Mouse (Mus musculus): ENCODE measurements around the gene Ankrd45.
"Not testable (repeated sequence)": the region's sequence is repeated elsewhere in the genome, so short reads cannot be mapped to it uniquely, and the experiment has no call there.

Gene Ankrd45

DNA sequence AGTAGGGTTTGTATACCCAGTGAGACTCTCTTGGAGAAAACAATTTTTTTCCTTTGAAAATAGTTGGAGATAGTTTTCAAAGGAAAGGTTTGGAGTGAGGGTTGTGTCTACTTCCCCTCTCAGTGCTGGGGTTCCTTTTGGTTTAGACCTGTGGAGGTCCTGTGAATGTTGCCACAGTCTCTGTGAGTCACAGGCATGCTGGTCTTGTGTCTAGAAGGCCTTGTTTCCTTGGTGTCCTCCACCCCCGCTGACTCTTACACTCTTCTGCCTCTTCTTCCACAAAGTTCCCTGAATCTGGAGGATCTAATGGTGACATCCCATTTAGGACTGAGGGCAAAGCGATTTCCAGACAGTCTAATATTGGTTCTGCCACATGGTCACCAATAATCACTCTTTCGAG, 42.9 kb downstream of the Ankrd45 start:
- no peak for DNase-seq (ENCODE audit: low spot score in 2 of 2)

DNA sequence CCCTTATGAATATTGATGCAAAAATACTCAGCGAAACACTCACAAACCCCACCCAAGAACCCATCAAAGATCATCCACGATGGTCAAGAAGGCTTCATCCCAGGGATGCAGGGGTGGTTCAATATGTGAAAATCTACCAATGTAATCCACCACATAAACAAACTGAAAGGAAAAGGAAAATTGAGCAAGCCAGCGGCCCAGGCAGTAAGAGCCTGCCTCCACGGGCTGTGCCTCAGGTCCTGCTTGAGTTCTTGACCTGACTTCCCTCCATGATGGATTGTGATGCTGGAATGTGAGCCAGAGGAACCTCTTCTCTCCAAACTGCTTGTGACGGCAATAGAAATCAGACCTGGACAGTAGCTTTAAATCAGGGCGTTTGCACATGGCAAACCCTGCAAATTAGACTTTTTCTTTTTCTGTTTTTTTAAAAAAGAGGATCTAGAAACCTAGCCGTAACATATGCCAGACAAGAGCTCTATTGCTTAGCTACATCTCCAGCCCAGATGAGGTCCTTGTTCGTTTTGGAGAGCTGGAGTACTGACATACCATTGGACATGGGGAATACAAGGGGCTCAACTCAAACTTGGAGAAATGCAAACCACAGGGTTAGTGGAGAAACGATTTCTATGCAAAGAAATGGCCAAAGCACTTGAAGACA, 47.9 kb downstream of the Ankrd45 start:
- DNase-seq (ENCODE audit: low spot score in 2 of 2) = no peak

DNA sequence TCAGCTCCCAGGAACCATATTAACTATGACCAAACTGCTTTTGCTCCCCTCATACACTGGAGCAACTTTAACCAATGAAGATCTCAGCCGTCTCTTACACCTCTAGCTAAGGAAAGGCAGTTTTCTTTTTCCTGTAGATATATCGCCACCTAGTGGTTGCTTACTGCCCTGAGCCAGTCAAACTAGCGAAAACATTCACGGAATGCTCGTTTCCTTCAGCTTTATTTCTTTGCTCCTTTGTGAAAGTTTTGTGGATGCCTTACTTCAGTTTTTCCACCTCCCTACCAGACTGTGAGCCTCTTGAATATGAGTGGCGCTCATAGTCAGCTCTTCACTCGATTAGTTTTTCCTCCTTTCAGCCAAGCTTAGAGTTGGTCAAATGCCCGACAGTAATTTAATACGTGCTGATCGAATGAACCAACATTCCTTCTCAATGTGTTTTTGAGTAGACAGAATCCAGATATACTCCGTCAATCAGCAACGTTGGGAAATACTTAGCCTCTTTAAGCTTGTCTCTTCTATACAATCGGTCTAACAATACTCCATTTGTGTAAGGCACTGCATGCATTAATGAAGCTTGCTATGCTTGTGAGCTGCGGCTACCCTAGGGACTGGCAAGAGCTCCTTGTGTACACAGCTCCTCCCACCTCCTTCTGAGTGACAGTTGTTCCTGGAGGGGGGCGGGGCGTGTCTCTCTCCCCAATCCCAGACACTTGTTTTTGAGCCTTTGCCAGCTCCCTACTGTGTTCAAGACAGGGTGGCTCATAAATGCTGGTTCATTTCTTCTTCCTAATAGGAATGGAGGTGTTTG, 53.3 kb downstream of the Ankrd45 start:
- peak; percentile 60 to 81 for DNase-seq (ENCODE audit: low spot score in 2 of 2)

DNA sequence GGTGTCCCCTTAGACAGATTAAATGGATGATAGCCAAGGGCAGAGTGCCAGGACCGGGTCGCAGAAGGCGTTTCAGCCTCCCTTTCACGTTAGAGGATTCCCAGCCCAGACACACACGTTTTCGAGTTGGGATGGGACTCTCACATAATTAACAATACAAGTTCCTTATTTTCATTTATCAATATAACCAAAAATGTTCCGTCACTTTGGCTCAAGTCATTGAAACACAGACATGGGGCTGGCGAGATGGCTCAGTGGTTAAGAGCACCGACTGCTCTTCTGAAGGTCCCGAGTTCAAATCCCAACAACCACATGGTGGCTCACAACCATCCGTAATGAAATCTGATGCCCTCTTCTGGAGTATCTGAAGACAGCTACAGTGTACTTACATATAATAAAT, 53.9 kb downstream of the Ankrd45 start:
- not testable (repeated sequence) for DNase-seq (ENCODE audit: low spot score in 2 of 2)

DNA sequence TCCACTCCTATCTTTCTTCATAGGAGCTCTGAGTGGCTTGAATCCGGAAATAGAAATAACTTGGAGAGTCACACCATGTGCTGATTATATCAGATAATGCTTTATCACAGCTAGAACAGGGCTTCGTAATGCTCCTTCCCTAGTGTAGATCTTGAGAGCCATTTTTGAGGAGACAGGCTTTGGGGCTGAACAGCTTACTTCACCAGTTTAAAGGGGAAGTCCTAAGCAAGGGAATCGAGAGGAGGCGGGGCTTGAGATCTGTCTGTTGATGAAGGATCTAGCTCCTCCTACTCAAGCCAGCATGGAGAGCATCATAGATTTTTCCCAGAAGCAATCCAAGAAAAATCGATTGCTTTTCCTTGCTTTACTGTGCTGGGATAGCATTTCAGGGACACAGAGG, 57.4 kb downstream of the Ankrd45 start:
- DNase-seq (ENCODE audit: low spot score in 2 of 2) = no peak

DNA sequence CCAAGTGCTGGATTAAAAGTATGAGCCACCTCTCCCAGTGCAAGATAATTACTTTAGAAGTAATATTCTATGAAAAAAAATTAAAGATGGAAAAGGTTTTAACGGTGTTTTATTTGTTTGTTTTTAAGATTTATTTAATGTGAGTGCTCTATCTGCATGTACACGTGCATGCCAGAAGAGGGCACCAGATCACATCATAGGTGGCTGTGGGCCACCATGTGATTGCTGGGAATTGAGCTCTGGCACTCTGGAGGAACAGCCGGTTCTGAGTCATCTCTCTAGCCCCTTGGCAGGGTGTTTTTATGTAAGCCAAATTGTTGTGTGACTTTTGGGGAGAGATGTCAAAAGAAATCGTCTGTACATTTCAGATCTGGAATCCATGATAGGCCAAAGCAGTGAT, 72.0 kb downstream of the Ankrd45 start:
- no peak for DNase-seq (ENCODE audit: low spot score in 2 of 2)

DNA sequence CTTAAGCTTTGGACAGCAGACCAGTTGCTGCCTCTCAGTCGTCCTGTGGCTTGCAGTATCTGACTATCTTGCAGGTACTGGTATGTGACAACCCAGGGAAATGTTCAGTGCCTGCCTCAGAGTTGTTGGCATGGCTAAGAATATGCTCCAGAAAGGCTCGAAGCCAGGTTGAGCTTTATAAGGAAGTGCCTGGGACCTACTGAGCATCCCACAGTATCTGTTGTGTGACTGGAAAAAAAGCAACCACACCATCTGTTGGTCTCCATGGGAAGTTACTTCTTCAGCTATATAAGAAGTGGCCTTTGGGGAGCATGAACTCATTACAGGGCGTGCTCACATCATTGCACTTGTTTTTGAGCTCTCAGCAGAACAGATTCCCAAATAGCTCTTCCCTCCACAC, 77.3 kb downstream of the Ankrd45 start:
- peak in 1 of 2 experiments; percentile 21 for DNase-seq (ENCODE audit: low spot score in 2 of 2)
